Mouse (Mus musculus): ENCODE measurements around the gene Cdh13.

- TF ChIP-seq POLR2A (IDR thresholded peaks at IDR 0.05; ENCODE audit: borderline replicate concordance, insufficient read depth, low read length) (no peak), CTCF (IDR thresholded peaks at IDR 0.05; ENCODE audit: borderline replicate concordance, insufficient read depth, low read depth, low read length) (no peak)
These were observed 466.3 kb downstream of the Cdh13 start for GRCm38 (mm10) chr8:118749786-118750185.
